Mouse (Mus musculus) stomach, embryonic 16.5 days (tissue): ENCODE data around the gene Letm1. TPM values are rescaled to one million over a fixed set of nuclear protein-coding genes. Genes with fewer than 3 reads are reported as not detected.
A peak's percentile ranks its signal among the peaks of the same experiment; 100 is the strongest.

Source experiments
- ATAC-seq: fragments of 200-750 bp; cut with Nextera tagmentation; 2 replicates; pipeline ENCODE4 v1.8.0; 2017; ENCODE audit warnings: moderate number of reproducible peaks, moderate TSS enrichment; ENCODE audit not compliant: insufficient read depth, low FRiP score
- H3K27ac ChIP-seq: fragments of 300-500 bp; sonication (generic); 2 replicates; pipeline ENCODE4 v1.5.1; 2014; ENCODE audit warnings: low read length
- H3K27me3 ChIP-seq: fragments of 300-500 bp; sonication (generic); 2 replicates; pipeline ENCODE4 v1.6.1; 2014; ENCODE audit warnings: low read length, control low read depth, mixed read lengths; ENCODE audit not compliant: control insufficient read depth, insufficient read depth
- H3K36me3 ChIP-seq: fragments of 300-500 bp; sonication (generic); 2 replicates; pipeline ENCODE4 v1.6.1; 2014; ENCODE audit warnings: low read length; ENCODE audit not compliant: control insufficient read depth, insufficient read depth
- H3K4me1 ChIP-seq: fragments of 300-500 bp; sonication (generic); 2 replicates; pipeline ENCODE4 v1.6.1; 2014; ENCODE audit warnings: low read length, control low read depth, mixed read lengths; ENCODE audit not compliant: control insufficient read depth, insufficient read depth
- H3K4me2 ChIP-seq: fragments of 300-500 bp; sonication (generic); 2 replicates; pipeline ENCODE4 v1.6.1; 2014; ENCODE audit warnings: low read depth, low read length, mixed read lengths
- H3K4me3 ChIP-seq: fragments of 300-500 bp; sonication (generic); replicated peaks from 2 replicates; pipeline ENCODE4 v1.5.1; 2014; ENCODE audit warnings: mild to moderate bottlenecking, low read length
- H3K9ac ChIP-seq: fragments of 300-500 bp; sonication (generic); 2 replicates; pipeline ENCODE4 v1.6.1; 2014; ENCODE audit warnings: low read length
- H3K9me3 ChIP-seq: fragments of 300-500 bp; sonication (generic); replicated peaks from 2 replicates; pipeline ENCODE4 v1.6.1; 2016; ENCODE audit warnings: low read length, control low read depth; ENCODE audit not compliant: control insufficient read depth
- WGBS: fragments of 180-500 bp; shearing (Covaris S2); extraction: QIAGEN DNeasy Blood & Tissue Kit; methylation state at CpG from one replicate; pipeline ENCODE4 v1.1.7; 2014; 5-methylcytosine and 5-hydroxymethylcytosine counted together
- polyA plus RNA-seq: library from polyadenylated mRNA; unstranded; fragments of >200 nt; fragmentation: Nextera tagmentation; extraction: Ambion mirVana; gene quantifications from 2 replicates; pipeline ENCODE4 v1.2.1, GENCODE M21; 2015

The Letm1 gene
- polyA plus RNA-seq, 1 experiment from 2014 or later: 35.3 TPM

- no peak for ATAC-seq
- Histone ChIP-seq H3K4me2 (peak overlapping the region; percentile 91), H3K27ac (peak overlapping the region; percentile 69; the same call in 1 of the 2 replicates), H3K36me3 (no peaks in the 10 kb centered on the region; the same call in 1 of the 2 replicates), H3K4me1 (peaks cover 5% of the 10 kb centered on the region), H3K9me3 (no peaks in the 10 kb centered on the region), H3K9ac (peak overlapping the region; percentile 94), H3K27me3 (no peaks in the 10 kb centered on the region), H3K4me3 (peak overlapping the region; percentile 97)
- WGBS: 3% methylated on average over 11 of the region's 11 CpGs
Observed at GRCm38 (mm10) chr5:33781964-33782344, 663 bp downstream of the Letm1 start.

GRCm38 (mm10) chr5:33777195-33777594, 5.4 kb downstream of the Letm1 start:
- no peak overlapping the region for H3K4me3 ChIP-seq
- H3K27ac ChIP-seq: no peak overlapping the region
- no peaks in the 10 kb centered on the region for H3K9me3 ChIP-seq
- H3K4me2 ChIP-seq: no peak overlapping the region
- no peak for ATAC-seq
- no peak overlapping the region for H3K9ac ChIP-seq
- no peaks in the 10 kb centered on the region for H3K27me3 ChIP-seq
- H3K36me3 ChIP-seq: peaks cover 5% of the 10 kb centered on the region
- peaks cover 5% of the 10 kb centered on the region for H3K4me1 ChIP-seq

GRCm38 (mm10) chr5:33743481-33743880, 39.1 kb downstream of the Letm1 start:
- no peaks in the 10 kb centered on the region for H3K9me3 ChIP-seq
- no peak overlapping the region for H3K4me3 ChIP-seq
- no peaks in the 10 kb centered on the region for H3K27me3 ChIP-seq
- no peak for ATAC-seq
- no peak overlapping the region for H3K27ac ChIP-seq
- no peaks in the 10 kb centered on the region for H3K4me1 ChIP-seq
- no peak overlapping the region for H3K9ac ChIP-seq
- H3K36me3 ChIP-seq: peaks cover 11% of the 10 kb centered on the region
- 92% methylated on average over 8 of the region's 8 CpGs for WGBS
- no peak overlapping the region for H3K4me2 ChIP-seq

GRCm38 (mm10) chr5:33740548-33740947, 42.1 kb downstream of the Letm1 start:
- ATAC-seq: no peak
- Histone ChIP-seq H3K27ac (no peak overlapping the region), H3K9me3 (no peaks in the 10 kb centered on the region), H3K27me3 (no peaks in the 10 kb centered on the region), H3K36me3 (peaks cover 5% of the 10 kb centered on the region; the same call in 1 of the 2 replicates), H3K4me1 (no peaks in the 10 kb centered on the region), H3K9ac (no peak overlapping the region), H3K4me2 (no peak overlapping the region), H3K4me3 (no peak overlapping the region)
- WGBS: 84% methylated on average over 4 of the region's 4 CpGs

GRCm38 (mm10) chr5:33738341-33738740, 44.3 kb downstream of the Letm1 start:
- H3K27ac ChIP-seq: no peak overlapping the region
- H3K4me1 ChIP-seq: no peaks in the 10 kb centered on the region
- H3K27me3 ChIP-seq: no peaks in the 10 kb centered on the region
- peaks cover 10% of the 10 kb centered on the region; the same call in 1 of the 2 replicates for H3K36me3 ChIP-seq
- H3K9me3 ChIP-seq: no peaks in the 10 kb centered on the region
- H3K9ac ChIP-seq: no peak overlapping the region
- no peak overlapping the region for H3K4me3 ChIP-seq
- H3K4me2 ChIP-seq: no peak overlapping the region
- no peak for ATAC-seq

GRCm38 (mm10) chr5:33737903-33738321, 44.7 kb downstream of the Letm1 start:
- Histone ChIP-seq H3K4me2 (no peak overlapping the region), H3K9ac (no peak overlapping the region), H3K27me3 (no peaks in the 10 kb centered on the region), H3K4me1 (no peaks in the 10 kb centered on the region), H3K36me3 (peaks cover 6% of the 10 kb centered on the region; the same call in 1 of the 2 replicates), H3K4me3 (no peak overlapping the region), H3K27ac (no peak overlapping the region), H3K9me3 (no peaks in the 10 kb centered on the region)
- 14% methylated on average over 7 of the region's 7 CpGs for WGBS
- ATAC-seq: peak; percentile 35; the same call in 1 of the 2 replicates

GRCm38 (mm10) chr5:33736230-33736629, 46.4 kb downstream of the Letm1 start:
- Histone ChIP-seq H3K27me3 (no peaks in the 10 kb centered on the region), H3K9me3 (no peaks in the 10 kb centered on the region), H3K4me2 (no peak overlapping the region), H3K4me3 (no peak overlapping the region), H3K9ac (no peak overlapping the region), H3K27ac (no peak overlapping the region), H3K4me1 (no peaks in the 10 kb centered on the region), H3K36me3 (peaks cover 6% of the 10 kb centered on the region; the same call in 1 of the 2 replicates)
- no peak for ATAC-seq
- 51% methylated on average over 9 of the region's 9 CpGs for WGBS

- H3K27ac ChIP-seq: no peak overlapping the region
- 74% methylated on average over 16 of the region's 16 CpGs for WGBS
Observed at GRCm38 (mm10) chr5:33735412-33736092, 47.1 kb downstream of the Letm1 start.

GRCm38 (mm10) chr5:33733837-33734236, 48.8 kb downstream of the Letm1 start:
- Histone ChIP-seq H3K4me2 (no peak overlapping the region), H3K9ac (no peak overlapping the region), H3K4me3 (no peak overlapping the region), H3K27ac (no peak overlapping the region), H3K9me3 (no peaks in the 10 kb centered on the region), H3K27me3 (no peaks in the 10 kb centered on the region), H3K36me3 (peaks cover 6% of the 10 kb centered on the region; the same call in 1 of the 2 replicates), H3K4me1 (no peaks in the 10 kb centered on the region)
- WGBS: 91% methylated on average over 12 of the region's 12 CpGs
- ATAC-seq: no peak

More at GRCm38 (mm10) chr5:33735412-33736092, 47.1 kb downstream of the Letm1 start:
- no peak overlapping the region for H3K9ac ChIP-seq
- H3K4me2 ChIP-seq: no peak overlapping the region
- H3K4me1 ChIP-seq: no peaks in the 10 kb centered on the region
- H3K4me3 ChIP-seq: no peak overlapping the region
- ATAC-seq: no peak
- no peaks in the 10 kb centered on the region for H3K9me3 ChIP-seq
- peaks cover 6% of the 10 kb centered on the region; the same call in 1 of the 2 replicates for H3K36me3 ChIP-seq
- H3K27me3 ChIP-seq: no peaks in the 10 kb centered on the region
